Mouse (Mus musculus): ENCODE results near the gene Zfp763.

- TF ChIP-seq CTCF (IDR thresholded peaks at IDR 0.05; ENCODE audit: low read depth, low read length) (no peak), EP300 (IDR thresholded peaks at IDR 0.05; ENCODE audit: insufficient read depth, low read depth, low read length) (no peak)
Measured at GRCm38 (mm10) chr17:33032900-33033891, at the start of gene Zfp763.
